Mouse (Mus musculus): ENCODE results near the gene Ccn5. TPM values are rescaled to one million over a fixed set of nuclear protein-coding genes. Genes with fewer than 3 reads are reported as not detected.
A peak's percentile ranks its signal among the peaks of the same experiment; 100 is the strongest.

Ccn5 gene
- polyA plus RNA-seq, 1 experiment, result 71.4 TPM

GRCm38 (mm10) chr2:163826494-163826893 is 5.8 kb downstream of the Ccn5 start:
- DNase-seq, result peak; percentile 36
- TF ChIP-seq POLR2A (IDR thresholded peaks at IDR 0.05; ENCODE audit: borderline replicate concordance, extremely low read depth, low read depth, low read length) (no peak), CTCF (IDR thresholded peaks at IDR 0.05; ENCODE audit: insufficient read depth, low read length) (no peak)
- H3K4me3 ChIP-seq (replicated peaks; ENCODE audit: extremely low read depth, low read depth, low read length), result no peak overlapping the region
- no peaks in the 10 kb centered on the region for H3K4me1 ChIP-seq (ENCODE audit: control insufficient read depth, insufficient read depth, low read length)
- WGBS, result 25% methylated on average over 5 of the region's 5 CpGs

- TF ChIP-seq CTCF (IDR thresholded peaks at IDR 0.05; ENCODE audit: insufficient read depth, low read length) (no peak), POLR2A (IDR thresholded peaks at IDR 0.05; ENCODE audit: borderline replicate concordance, extremely low read depth, low read depth, low read length) (no peak)
- Histone ChIP-seq H3K4me1 (ENCODE audit: control insufficient read depth, insufficient read depth, low read length) (no peaks in the 10 kb centered on the region), H3K4me3 (replicated peaks; ENCODE audit: extremely low read depth, low read depth, low read length) (no peak overlapping the region)
- 37% methylated on average over 1 of the region's 1 CpGs for WGBS
- no peak for DNase-seq
These were observed 10.5 kb downstream of the Ccn5 start for GRCm38 (mm10) chr2:163831163-163831562.

DNA sequence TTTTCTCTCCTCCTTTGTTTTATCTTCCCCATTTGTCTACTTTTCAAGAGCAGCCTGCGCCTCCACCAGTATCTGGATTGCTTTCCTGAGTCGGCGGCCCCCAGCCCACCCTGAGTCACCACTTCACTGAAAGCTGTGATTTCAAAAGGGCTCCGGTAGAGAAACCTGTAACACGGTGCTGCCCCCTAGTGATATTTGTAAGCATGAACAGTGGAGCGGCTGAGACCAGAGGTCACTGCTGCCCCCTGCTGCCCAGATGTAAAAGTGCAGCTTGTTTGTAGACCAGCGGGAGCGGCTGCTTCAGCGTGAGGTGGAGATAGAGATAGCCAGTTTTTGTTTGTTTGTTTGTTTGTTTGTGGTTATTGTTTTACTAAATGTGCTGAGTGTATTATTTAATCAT is 17.4 kb downstream of the Ccn5 start:
- Histone ChIP-seq H3K4me3 (replicated peaks; ENCODE audit: extremely low read depth, low read depth, low read length) (no peak overlapping the region), H3K4me1 (ENCODE audit: control insufficient read depth, insufficient read depth, low read length) (no peaks in the 10 kb centered on the region)
- WGBS, result 17% methylated on average over 9 of the region's 9 CpGs
- TF ChIP-seq POLR2A (IDR thresholded peaks at IDR 0.05; ENCODE audit: borderline replicate concordance, extremely low read depth, low read depth, low read length) (no peak), CTCF (IDR thresholded peaks at IDR 0.05; ENCODE audit: insufficient read depth, low read length) (peak; percentile 97)
- DNase-seq, result peak; percentile 79

DNA sequence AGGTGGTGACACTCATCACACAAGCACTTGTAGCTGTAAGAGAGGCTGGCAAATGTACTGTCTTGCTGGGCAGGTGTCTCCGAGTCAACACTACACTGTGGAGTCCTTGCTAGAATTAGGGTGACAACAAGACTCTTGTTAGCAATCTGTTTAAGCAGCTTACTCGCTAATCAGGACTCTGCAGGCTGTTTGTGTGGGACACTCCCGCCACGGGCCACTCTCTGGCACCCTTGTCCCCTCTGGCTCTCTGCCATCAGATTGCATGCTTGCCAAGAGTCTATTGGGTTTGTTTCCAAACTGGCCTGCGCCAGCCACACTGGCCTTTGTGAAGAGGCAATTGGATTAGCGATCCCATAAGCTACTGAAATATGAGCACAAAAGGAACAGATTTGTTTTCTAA is 18.9 kb downstream of the Ccn5 start:
- H3K4me1 ChIP-seq (ENCODE audit: control insufficient read depth, insufficient read depth, low read length), result no peaks in the 10 kb centered on the region
- DNase-seq, result peak; percentile 62
- TF ChIP-seq POLR2A (IDR thresholded peaks at IDR 0.05; ENCODE audit: borderline replicate concordance, extremely low read depth, low read depth, low read length) (no peak), CTCF (IDR thresholded peaks at IDR 0.05; ENCODE audit: insufficient read depth, low read length) (no peak)
- H3K4me3 ChIP-seq (replicated peaks; ENCODE audit: extremely low read depth, low read depth, low read length), result no peak overlapping the region
- WGBS, result 24% methylated on average over 6 of the region's 6 CpGs

GRCm38 (mm10) chr2:163842043-163842442 is 21.4 kb downstream of the Ccn5 start:
- DNase-seq, result no peak
- Histone ChIP-seq H3K4me1 (ENCODE audit: control insufficient read depth, insufficient read depth, low read length) (no peaks in the 10 kb centered on the region), H3K4me3 (replicated peaks; ENCODE audit: extremely low read depth, low read depth, low read length) (no peak overlapping the region)
- no peak for TF ChIP-seq CTCF (IDR thresholded peaks at IDR 0.05; ENCODE audit: insufficient read depth, low read length)
- no peak for TF ChIP-seq POLR2A (IDR thresholded peaks at IDR 0.05; ENCODE audit: borderline replicate concordance, extremely low read depth, low read depth, low read length)
- 57% methylated on average over 4 of the region's 4 CpGs for WGBS

- Histone ChIP-seq H3K4me3 (replicated peaks; ENCODE audit: extremely low read depth, low read depth, low read length) (no peak within 1 kb of the TSS), H3K4me1 (ENCODE audit: control insufficient read depth, insufficient read depth, low read length) (no peaks in the 10 kb centered on the region)
- TF ChIP-seq CTCF (IDR thresholded peaks at IDR 0.05; ENCODE audit: insufficient read depth, low read length) (no peak), POLR2A (IDR thresholded peaks at IDR 0.05; ENCODE audit: borderline replicate concordance, extremely low read depth, low read depth, low read length) (no peak)
- DNase-seq, result no peak
- WGBS, result 2% methylated on average over 38 of the region's 38 CpGs
These were observed 32.8 kb downstream of the Ccn5 start, which contains the start of gene Kcnk15 for GRCm38 (mm10) chr2:163853461-163853901. Gene Kcnk15, plus strand, starts transcription at chr2:163853651.

- H3K4me1 ChIP-seq (ENCODE audit: control insufficient read depth, insufficient read depth, low read length), result no peaks in the 10 kb centered on the region
- 75% methylated on average over 6 of the region's 6 CpGs for WGBS
- no peak for DNase-seq
- TF ChIP-seq POLR2A (IDR thresholded peaks at IDR 0.05; ENCODE audit: borderline replicate concordance, extremely low read depth, low read depth, low read length), result no peak
- TF ChIP-seq CTCF (IDR thresholded peaks at IDR 0.05; ENCODE audit: insufficient read depth, low read length), result no peak
- no peak overlapping the region for H3K4me3 ChIP-seq (replicated peaks; ENCODE audit: extremely low read depth, low read depth, low read length)
These were observed 36.6 kb downstream of the Ccn5 start for GRCm38 (mm10) chr2:163857233-163857632.

- peak; percentile 15 for DNase-seq
- no peak overlapping the region for H3K4me3 ChIP-seq (replicated peaks; ENCODE audit: extremely low read depth, low read depth, low read length)
These were observed 37.7 kb downstream of the Ccn5 start for GRCm38 (mm10) chr2:163858254-163858947.

DNA sequence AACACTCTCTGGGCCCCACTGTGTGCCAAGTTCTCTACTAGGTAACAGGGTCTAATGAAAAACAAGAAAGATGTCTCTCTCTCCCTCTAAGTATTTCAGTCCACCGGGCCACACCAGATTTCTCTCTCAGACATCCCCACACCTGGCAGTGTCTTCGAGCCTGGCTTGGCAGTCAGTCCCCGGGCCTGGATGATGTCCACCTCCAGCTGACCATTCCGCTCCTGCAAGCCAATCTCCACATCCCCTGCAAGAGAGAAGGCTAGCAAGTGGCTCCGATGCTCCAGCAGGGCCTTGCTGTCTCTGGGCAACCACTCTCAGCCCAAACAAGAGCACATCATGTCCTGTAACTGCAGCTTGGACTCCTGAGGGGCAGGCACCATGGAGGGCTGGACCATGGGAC is 44.6 kb downstream of the Ccn5 start:
- Histone ChIP-seq H3K4me3 (replicated peaks; ENCODE audit: extremely low read depth, low read depth, low read length) (no peak overlapping the region), H3K4me1 (ENCODE audit: control insufficient read depth, insufficient read depth, low read length) (no peaks in the 10 kb centered on the region)
- 86% methylated on average over 5 of the region's 5 CpGs for WGBS
- no peak for DNase-seq
- no peak for TF ChIP-seq POLR2A (IDR thresholded peaks at IDR 0.05; ENCODE audit: borderline replicate concordance, extremely low read depth, low read depth, low read length)
- TF ChIP-seq CTCF (IDR thresholded peaks at IDR 0.05; ENCODE audit: insufficient read depth, low read length), result no peak

More at GRCm38 (mm10) chr2:163858254-163858947, 37.7 kb downstream of the Ccn5 start:
- 15% methylated on average over 50 of the region's 50 CpGs for WGBS
- no peaks in the 10 kb centered on the region for H3K4me1 ChIP-seq (ENCODE audit: control insufficient read depth, insufficient read depth, low read length)
- TF ChIP-seq CTCF (IDR thresholded peaks at IDR 0.05; ENCODE audit: insufficient read depth, low read length) (no peak), POLR2A (IDR thresholded peaks at IDR 0.05; ENCODE audit: borderline replicate concordance, extremely low read depth, low read depth, low read length) (no peak)

DNA sequence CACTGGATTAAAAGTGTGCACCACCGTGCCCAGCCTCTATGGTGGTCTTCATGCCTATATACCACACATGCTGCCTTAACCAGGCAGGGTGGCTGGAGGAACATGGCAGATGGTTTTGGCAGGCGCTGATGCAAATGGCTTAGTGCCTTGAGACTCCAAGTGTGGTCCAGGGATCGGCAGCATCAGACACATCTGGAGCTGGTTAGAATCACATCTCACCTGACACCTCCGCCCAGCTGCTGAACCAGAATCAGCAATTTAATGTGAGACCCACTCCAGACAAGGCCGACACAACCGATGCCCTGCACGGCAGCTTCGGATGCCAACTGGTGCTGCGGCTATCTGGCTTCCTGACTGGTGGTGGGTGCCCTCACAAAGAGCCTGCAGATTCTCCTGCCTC is 45.4 kb downstream of the Ccn5 start:
- no peaks in the 10 kb centered on the region for H3K4me1 ChIP-seq (ENCODE audit: control insufficient read depth, insufficient read depth, low read length)
- H3K4me3 ChIP-seq (replicated peaks; ENCODE audit: extremely low read depth, low read depth, low read length), result no peak overlapping the region
- TF ChIP-seq POLR2A (IDR thresholded peaks at IDR 0.05; ENCODE audit: borderline replicate concordance, extremely low read depth, low read depth, low read length), result no peak
- TF ChIP-seq CTCF (IDR thresholded peaks at IDR 0.05; ENCODE audit: insufficient read depth, low read length), result no peak
- WGBS, result 75% methylated on average over 9 of the region's 9 CpGs
- no peak for DNase-seq

Data from lung, adult 2 months (tissue).